Mouse (Mus musculus) limb, embryonic 11.5 days (tissue): ENCODE data around the gene Lypd6b. TPM values are rescaled to one million over a fixed set of nuclear protein-coding genes. Genes with fewer than 3 reads are reported as not detected.

Source experiments
- ATAC-seq: fragments of 200-750 bp; cut with Nextera tagmentation; 2 replicates; pipeline ENCODE4 v1.8.0; 2017; ENCODE audit warnings: low read depth; ENCODE audit not compliant: insufficient number of reproducible peaks, low FRiP score, low TSS enrichment
- DNase-seq: peaks from one replicate; pipeline ENCODE4 v3.0.0-alpha.2; 2015; ENCODE audit warnings: low spot score
- H3K27ac ChIP-seq: fragments of 300-500 bp; sonication (generic); replicated peaks from 2 replicates; pipeline ENCODE4 v1.5.1; 2014; ENCODE audit warnings: low read depth, mild to moderate bottlenecking, low read length
- H3K27me3 ChIP-seq: fragments of 300-500 bp; sonication (generic); 2 replicates; pipeline ENCODE4 v1.6.1; 2014; ENCODE audit warnings: mild to moderate bottlenecking, low read length, mixed read lengths; ENCODE audit not compliant: control insufficient read depth, insufficient read depth
- H3K36me3 ChIP-seq: fragments of 300-500 bp; sonication (generic); 2 replicates; pipeline ENCODE4 v1.6.1; 2014; ENCODE audit warnings: mild to moderate bottlenecking, low read length, moderate library complexity, mixed read lengths; ENCODE audit not compliant: control insufficient read depth, insufficient read depth
- H3K4me1 ChIP-seq: fragments of 300-500 bp; sonication (generic); 2 replicates; pipeline ENCODE4 v1.6.1; 2014; ENCODE audit warnings: low read length, mixed read lengths; ENCODE audit not compliant: control insufficient read depth, insufficient read depth
- H3K4me2 ChIP-seq: fragments of 300-500 bp; sonication (generic); 2 replicates; pipeline ENCODE4 v1.6.1; 2014; ENCODE audit warnings: low read depth, mild to moderate bottlenecking, moderate library complexity; ENCODE audit not compliant: severe bottlenecking
- H3K4me3 ChIP-seq: fragments of 300-500 bp; sonication (generic); 2 replicates; pipeline ENCODE4 v1.5.1; 2014; ENCODE audit warnings: low read depth, low read length
- H3K9ac ChIP-seq: fragments of 300-500 bp; sonication (generic); 2 replicates; pipeline ENCODE4 v1.6.1; 2014; ENCODE audit warnings: mild to moderate bottlenecking, low read length
- H3K9me3 ChIP-seq: fragments of 300-500 bp; sonication (generic); 2 replicates; pipeline ENCODE4 v1.6.1; 2016; ENCODE audit warnings: low read length; ENCODE audit not compliant: control insufficient read depth
- WGBS: fragments of 180-500 bp; shearing (Covaris S2); extraction: QIAGEN DNeasy Blood & Tissue Kit; methylation state at CpG from one replicate; pipeline ENCODE4 v1.1.7; 2014; 5-methylcytosine and 5-hydroxymethylcytosine counted together
- polyA plus RNA-seq: library from polyadenylated mRNA; unstranded; fragments of >200 nt; fragmentation: Nextera tagmentation; extraction: Ambion mirVana; gene quantifications from 2 replicates; pipeline ENCODE4 v1.2.1, GENCODE M21; 2014

Lypd6b gene
- polyA plus RNA-seq, 1 experiment from 2014 or later, result 6.6 TPM

- H3K36me3 ChIP-seq, result no peaks in the 10 kb centered on the region
- no peaks in the 10 kb centered on the region for H3K27me3 ChIP-seq
- 81% methylated on average over 7 of the region's 7 CpGs for WGBS
- H3K9me3 ChIP-seq, result no peaks in the 10 kb centered on the region
- ATAC-seq (no peak), DNase-seq (no peak)
- H3K9ac ChIP-seq, result no peak overlapping the region
- H3K4me1 ChIP-seq, result peaks cover 7% of the 10 kb centered on the region; the same call in 1 of the 2 replicates
- H3K4me3 ChIP-seq, result no peak overlapping the region
- no peak overlapping the region for H3K27ac ChIP-seq
- H3K4me2 ChIP-seq, result no peak overlapping the region
Measured at GRCm38 (mm10) chr2:49911296-49912034, 124.0 kb downstream of the Lypd6b start.

GRCm38 (mm10) chr2:49912261-49912895 lies 124.9 kb downstream of the Lypd6b start:
- H3K27ac ChIP-seq, result no peak overlapping the region
- H3K36me3 ChIP-seq, result no peaks in the 10 kb centered on the region
- H3K4me3 ChIP-seq, result no peak overlapping the region
- peaks cover 7% of the 10 kb centered on the region; the same call in 1 of the 2 replicates for H3K4me1 ChIP-seq
- no peak for DNase-seq
- H3K9ac ChIP-seq, result no peak overlapping the region
- ATAC-seq, result no peak
- WGBS, result 53% methylated on average over 3 of the region's 3 CpGs
- H3K27me3 ChIP-seq, result no peaks in the 10 kb centered on the region
- H3K9me3 ChIP-seq, result no peaks in the 10 kb centered on the region
- H3K4me2 ChIP-seq, result no peak overlapping the region

GRCm38 (mm10) chr2:49917489-49917888 lies 130.0 kb downstream of the Lypd6b start:
- no peak overlapping the region for H3K27ac ChIP-seq
- 64% methylated on average over 10 of the region's 10 CpGs for WGBS
- H3K36me3 ChIP-seq, result no peaks in the 10 kb centered on the region
- no peak overlapping the region for H3K4me3 ChIP-seq
- ATAC-seq, result no peak
- H3K27me3 ChIP-seq, result no peaks in the 10 kb centered on the region
- H3K4me2 ChIP-seq, result no peak overlapping the region
- no peaks in the 10 kb centered on the region for H3K9me3 ChIP-seq
- no peaks in the 10 kb centered on the region for H3K4me1 ChIP-seq
- no peak overlapping the region for H3K9ac ChIP-seq
- no peak for DNase-seq

- H3K4me1 ChIP-seq, result no peaks in the 10 kb centered on the region
- H3K4me3 ChIP-seq, result no peak overlapping the region
- DNase-seq, result no peak
- no peak for ATAC-seq
- H3K27ac ChIP-seq, result no peak overlapping the region
- no peaks in the 10 kb centered on the region for H3K36me3 ChIP-seq
- H3K9ac ChIP-seq, result no peak overlapping the region
- WGBS, result 79% methylated on average over 4 of the region's 4 CpGs
- H3K4me2 ChIP-seq, result no peak overlapping the region
- H3K9me3 ChIP-seq, result no peaks in the 10 kb centered on the region
- H3K27me3 ChIP-seq, result no peaks in the 10 kb centered on the region
Measured at GRCm38 (mm10) chr2:49918132-49918531, 130.6 kb downstream of the Lypd6b start.

- H3K36me3 ChIP-seq, result no peaks in the 10 kb centered on the region
- 32% methylated on average over 9 of the region's 9 CpGs for WGBS
- ATAC-seq (no peak), DNase-seq (no peak)
- no peaks in the 10 kb centered on the region for H3K27me3 ChIP-seq
- no peak overlapping the region for H3K4me3 ChIP-seq
- H3K9me3 ChIP-seq, result no peaks in the 10 kb centered on the region
- H3K4me1 ChIP-seq, result no peaks in the 10 kb centered on the region
- H3K4me2 ChIP-seq, result no peak overlapping the region
- no peak overlapping the region for H3K9ac ChIP-seq
- H3K27ac ChIP-seq, result no peak overlapping the region
Measured at GRCm38 (mm10) chr2:49918692-49919091, 131.2 kb downstream of the Lypd6b start.

- H3K4me1 ChIP-seq, result no peaks in the 10 kb centered on the region
- no peaks in the 10 kb centered on the region for H3K9me3 ChIP-seq
- no peak overlapping the region for H3K9ac ChIP-seq
- DNase-seq, result no peak
- H3K27ac ChIP-seq, result no peak overlapping the region
- no peak overlapping the region for H3K4me3 ChIP-seq
- H3K36me3 ChIP-seq, result no peaks in the 10 kb centered on the region
- no peak overlapping the region for H3K4me2 ChIP-seq
- no peaks in the 10 kb centered on the region for H3K27me3 ChIP-seq
- 64% methylated on average over 8 of the region's 8 CpGs for WGBS
- ATAC-seq, result no peak
Measured at GRCm38 (mm10) chr2:49921948-49922347, 134.5 kb downstream of the Lypd6b start.

GRCm38 (mm10) chr2:49922810-49923209 lies 135.3 kb downstream of the Lypd6b start:
- Histone ChIP-seq H3K27me3 (no peaks in the 10 kb centered on the region), H3K9ac (no peak overlapping the region), H3K27ac (no peak overlapping the region), H3K36me3 (no peaks in the 10 kb centered on the region), H3K9me3 (no peaks in the 10 kb centered on the region), H3K4me2 (no peak overlapping the region), H3K4me3 (no peak overlapping the region), H3K4me1 (no peaks in the 10 kb centered on the region)
- DNase-seq, result no peak
- 78% methylated on average over 4 of the region's 4 CpGs for WGBS
- ATAC-seq, result no peak

- no peaks in the 10 kb centered on the region for H3K36me3 ChIP-seq
- H3K27me3 ChIP-seq, result no peaks in the 10 kb centered on the region
- WGBS, result 70% methylated on average over 5 of the region's 5 CpGs
- H3K9ac ChIP-seq, result no peak overlapping the region
- H3K4me1 ChIP-seq, result no peaks in the 10 kb centered on the region
- DNase-seq, result no peak
- no peak overlapping the region for H3K27ac ChIP-seq
- H3K9me3 ChIP-seq, result no peaks in the 10 kb centered on the region
- ATAC-seq, result no peak
- H3K4me3 ChIP-seq, result no peak overlapping the region
- H3K4me2 ChIP-seq, result no peak overlapping the region
Measured at GRCm38 (mm10) chr2:49926186-49926585, 138.7 kb downstream of the Lypd6b start.
